Mouse (Mus musculus) urinary bladder, adult 2 months (tissue): ENCODE data around the gene Fam122a. TPM values are rescaled to one million over a fixed set of nuclear protein-coding genes. Genes with fewer than 3 reads are reported as not detected.

Experiments used
- DNase-seq: peaks from one replicate; pipeline ENCODE4 v3.0.0; 2022; ENCODE audit warnings: low spot score
- polyA plus RNA-seq: library from polyadenylated mRNA; depleted of rRNA; stranded (reverse); fragments of >200 nt; gene quantifications from 2 replicates; pipeline ENCODE4 v1.2.3, GENCODE M21; 2012

Fam122a gene
- polyA plus RNA-seq, 1 experiment: 22.2 TPM

- DNase-seq: no peak
These were observed 13.1 kb upstream of the Fam122a start for GRCm38 (mm10) chr19:24490275-24490674.

DNA sequence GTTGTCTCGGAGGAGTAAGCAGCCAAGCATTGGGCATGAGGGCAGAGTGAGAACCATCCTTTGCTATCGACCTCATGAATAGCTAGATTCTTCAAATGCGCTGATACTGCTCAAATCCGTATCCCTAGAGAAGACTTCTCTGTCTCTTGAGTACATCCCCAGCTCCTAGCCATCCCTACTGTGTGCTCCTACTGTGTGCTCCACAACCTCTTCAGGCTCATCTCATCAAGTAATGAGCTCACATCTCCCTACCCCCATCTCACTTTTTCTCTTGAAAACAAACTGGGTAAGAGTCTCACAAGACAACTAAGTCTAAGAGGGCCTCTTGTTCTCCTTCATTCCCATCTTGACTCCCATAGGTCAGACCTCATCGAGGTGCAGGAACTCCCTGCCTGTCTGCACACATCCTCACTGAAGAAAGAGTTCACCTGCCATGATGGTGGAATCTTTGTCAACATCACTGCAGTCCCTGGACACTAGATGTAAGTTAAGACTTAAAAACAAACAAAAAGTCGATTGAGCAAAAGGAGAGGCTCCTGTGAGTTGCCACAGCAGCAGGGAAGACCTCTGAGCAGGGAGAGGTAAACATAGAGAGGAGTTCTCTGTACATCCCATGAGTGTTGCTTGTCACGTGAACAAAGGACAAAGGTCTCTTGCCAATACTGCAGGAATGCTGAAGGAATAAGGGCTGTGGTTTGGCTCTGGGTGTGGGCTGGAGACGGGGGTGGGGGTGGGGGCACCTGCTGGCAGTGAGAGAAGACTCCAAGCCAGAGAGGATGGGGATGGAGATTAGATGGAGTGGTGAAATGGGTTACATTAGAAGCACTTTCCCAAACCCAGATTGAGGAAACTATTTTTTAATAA, 9.5 kb upstream of the Fam122a start:
- DNase-seq: no peak

DNA sequence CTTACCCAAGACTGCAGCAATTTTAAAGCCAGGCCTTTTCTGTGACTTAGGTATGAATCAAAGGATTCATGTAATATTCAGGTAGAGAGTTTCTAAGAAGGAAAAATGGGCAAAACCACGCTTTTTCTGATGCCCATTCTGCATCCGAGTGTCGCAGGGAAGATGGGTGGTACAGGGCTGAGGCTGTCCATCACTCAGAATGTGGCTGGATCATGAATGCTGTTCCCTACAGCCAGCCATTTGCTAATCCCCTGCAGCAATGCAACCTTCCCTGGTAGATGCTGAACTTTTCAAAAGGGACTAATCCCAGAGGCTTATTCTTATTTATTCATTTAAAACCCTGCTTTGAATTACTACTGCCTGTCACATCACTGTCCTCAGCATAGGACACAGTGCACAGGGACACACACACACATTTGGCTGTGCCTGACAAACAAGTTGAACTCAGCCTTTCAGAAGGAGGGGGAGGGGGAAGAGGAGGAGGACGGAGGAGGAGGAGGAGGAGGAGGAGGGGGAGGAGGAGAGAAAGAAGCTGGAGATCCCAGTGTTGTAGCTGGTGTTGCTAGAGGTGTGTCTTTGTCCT, 7.5 kb upstream of the Fam122a start:
- DNase-seq: no peak

DNA sequence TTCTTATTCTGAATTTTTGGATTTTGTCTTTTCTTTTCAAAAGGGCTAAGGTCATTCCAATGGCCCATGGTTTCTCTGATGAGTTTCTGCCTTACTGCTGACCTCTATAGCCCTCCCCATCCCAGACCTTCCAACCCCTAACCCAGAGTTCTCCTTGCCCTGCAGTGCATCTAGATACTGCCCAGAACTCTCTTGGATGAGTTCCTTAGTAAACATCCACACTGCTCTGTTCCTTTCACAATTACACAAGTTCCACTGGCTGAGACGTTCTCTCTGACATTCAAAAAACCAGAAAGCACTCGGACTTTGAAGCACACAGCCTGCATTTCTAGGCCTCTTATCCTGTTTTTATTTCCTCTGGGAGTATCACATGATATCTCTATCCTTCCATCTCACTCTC, 3.8 kb upstream of the Fam122a start:
- no peak for DNase-seq

DNA sequence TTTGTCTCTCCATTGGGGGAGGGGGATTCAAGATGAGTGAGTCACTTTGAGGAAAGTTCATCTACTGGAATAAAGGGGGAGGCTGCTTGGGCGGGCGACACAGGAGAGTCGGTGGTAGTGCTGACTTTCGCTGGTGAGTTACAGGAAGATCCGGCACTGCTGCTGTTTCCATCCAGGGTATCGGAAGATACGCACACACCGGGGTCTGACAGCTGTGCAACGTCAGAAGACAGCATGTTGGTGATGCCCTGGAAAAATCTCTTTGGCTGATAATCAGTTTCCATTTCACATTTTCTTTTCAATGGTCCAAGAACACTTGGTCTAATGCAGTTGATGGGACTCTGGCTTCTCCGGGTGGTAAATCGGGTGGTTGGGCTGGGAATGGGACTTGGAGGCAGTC, 695 bp downstream of the Fam122a start:
- no peak for DNase-seq

GRCm38 (mm10) chr19:24475281-24475680, 1.9 kb downstream of the Fam122a start:
- no peak for DNase-seq

- DNase-seq: no peak
These were observed 4.6 kb downstream of the Fam122a start for GRCm38 (mm10) chr19:24472512-24472911.

GRCm38 (mm10) chr19:24471538-24471937, 5.6 kb downstream of the Fam122a start:
- DNase-seq: no peak

GRCm38 (mm10) chr19:24469216-24469615, 7.9 kb downstream of the Fam122a start:
- DNase-seq: no peak

- DNase-seq: no peak
These were observed 8.5 kb downstream of the Fam122a start for GRCm38 (mm10) chr19:24468616-24469015.

- no peak for DNase-seq
These were observed 14.1 kb downstream of the Fam122a start for GRCm38 (mm10) chr19:24463011-24463410.

DNA sequence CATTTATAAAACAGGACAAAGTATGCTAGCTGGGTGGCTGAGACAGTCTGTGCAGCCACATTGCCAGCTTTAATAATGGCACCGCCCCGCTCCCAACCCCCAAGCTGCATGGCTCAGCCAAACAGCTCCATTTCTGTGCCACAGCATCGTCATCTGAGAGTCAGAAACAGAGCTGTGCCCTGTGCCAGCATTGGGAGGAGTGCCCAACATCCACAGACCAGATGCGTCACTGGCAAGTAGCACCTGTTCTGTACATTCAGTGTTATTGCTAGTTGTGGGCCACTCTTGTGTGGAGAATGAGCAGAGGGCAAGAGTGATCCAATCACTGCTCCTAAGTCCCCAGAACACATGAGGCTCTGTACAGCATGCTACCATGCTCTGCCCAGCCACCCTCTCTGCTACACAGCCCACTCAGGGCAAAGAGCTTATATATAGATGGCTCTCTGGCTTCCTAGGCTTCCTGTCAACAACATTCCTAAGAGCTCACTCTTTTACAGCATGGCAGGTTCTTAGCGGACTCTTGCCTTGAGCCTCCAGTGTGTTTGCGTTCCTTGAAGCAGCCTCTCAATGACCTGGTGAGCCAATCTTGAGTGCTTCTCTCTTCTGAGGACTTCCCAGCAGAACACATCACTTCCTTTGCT, 20.4 kb downstream of the Fam122a start:
- DNase-seq: no peak

DNA sequence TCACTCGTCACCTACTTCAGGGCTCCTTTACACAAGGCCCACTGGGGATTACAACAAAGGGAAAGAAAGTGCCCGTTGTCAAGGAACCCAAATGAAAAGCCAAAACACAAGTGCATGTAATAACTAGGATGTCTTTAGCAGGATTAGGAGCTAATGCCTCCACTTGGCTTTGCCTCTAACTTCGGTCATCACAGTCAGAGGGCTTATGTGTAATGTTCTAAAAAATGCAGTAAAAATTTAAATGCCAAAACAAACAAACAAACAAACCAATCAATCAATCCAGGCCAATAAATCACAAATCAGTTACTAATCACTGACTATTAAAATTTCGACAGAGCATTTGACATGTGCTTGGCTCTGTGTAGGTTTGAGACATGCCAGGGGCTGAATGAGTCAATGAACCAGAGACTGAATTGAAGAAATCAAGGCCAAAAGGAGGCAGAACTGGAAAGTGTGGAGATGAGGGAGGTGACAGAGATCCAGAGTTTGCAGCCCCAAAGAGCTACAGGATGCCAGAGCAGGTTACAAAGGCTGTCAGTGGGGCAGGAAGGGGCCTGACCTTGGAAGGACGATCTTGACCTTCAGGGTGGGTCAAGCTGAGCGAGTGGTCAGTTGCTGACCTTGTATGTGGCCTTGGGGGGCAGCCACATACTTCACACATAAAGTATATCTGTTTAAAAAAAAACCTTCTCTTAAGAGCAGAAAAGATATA, 21.8 kb downstream of the Fam122a start:
- DNase-seq: no peak

DNA sequence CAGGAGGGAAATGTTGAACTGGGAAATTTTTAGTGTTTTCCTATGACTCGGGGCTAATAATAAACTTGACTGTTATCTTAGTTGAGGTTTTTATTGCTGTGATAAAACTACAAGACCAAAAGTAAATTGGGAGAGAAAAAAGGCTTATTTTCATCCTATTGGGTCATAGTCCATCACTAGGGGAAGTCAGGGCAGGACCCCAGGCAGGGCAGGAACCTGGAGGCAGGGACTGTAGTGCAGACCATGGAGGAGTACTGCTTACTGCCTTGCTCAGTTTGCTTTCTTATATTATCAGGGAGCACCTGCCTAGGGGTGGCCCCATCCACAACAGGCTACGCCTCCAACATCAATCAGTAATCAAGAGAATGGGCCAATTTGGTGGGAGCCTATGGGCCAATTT, 22.7 kb downstream of the Fam122a start:
- DNase-seq: no peak

DNA sequence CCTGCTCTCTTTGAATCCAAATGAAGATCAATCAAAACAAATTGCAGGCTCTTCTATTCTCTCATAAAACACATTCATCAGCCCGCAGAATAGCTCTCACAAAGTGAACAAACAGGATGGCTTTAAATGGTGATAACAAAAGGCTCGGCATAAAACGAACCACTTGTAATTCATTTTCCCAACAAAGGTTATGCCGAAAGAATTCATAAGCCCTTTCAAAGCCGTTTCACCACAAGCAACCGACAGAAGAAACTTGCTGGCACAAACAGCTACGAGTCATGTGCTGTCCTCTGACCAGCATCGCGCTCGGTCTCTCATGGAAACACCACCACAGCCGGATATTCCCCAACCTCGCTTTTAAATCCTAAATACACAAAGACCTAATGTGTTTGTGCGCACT, 23.8 kb downstream of the Fam122a start:
- no peak for DNase-seq

DNA sequence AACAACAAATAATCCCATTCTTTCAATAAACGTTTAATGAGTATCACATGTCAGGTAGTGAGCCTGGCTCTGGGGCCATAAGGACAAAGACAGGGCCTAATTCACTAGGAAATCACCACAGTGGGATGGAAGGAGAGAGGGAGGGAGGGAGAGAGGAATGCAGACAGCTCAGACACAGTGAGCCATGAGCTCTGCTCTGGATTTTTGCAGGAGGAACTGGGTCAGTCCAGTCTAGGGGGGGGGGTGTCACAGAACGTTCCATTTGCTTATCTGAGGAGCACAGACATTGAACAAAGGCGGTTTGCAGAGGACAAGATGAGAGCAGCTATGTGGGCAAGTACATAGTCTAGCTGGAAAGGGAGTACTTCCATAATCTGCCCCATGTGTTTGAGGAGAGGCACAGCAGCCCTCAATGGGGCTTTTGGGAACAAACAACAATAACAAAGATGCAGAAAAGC, 24.7 kb downstream of the Fam122a start:
- DNase-seq: no peak

DNA sequence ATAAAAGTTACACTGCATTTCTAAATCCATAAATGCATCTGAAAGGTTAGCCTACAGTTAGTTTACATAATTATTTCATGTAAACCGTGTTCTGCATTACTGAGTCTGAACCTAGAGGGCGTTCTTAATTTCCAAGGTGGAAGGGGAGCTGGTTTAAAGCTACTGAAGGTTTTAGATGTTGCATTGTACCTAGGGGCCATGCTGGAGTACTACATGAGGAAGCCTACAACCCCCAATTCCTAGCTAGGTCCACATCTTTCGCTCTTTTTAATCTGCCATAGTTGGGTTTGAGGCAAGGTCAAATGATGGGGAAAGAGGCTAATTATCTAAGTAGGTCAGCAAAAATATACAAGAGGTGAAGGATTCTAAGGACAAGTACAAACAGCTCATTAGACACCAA, 25.5 kb downstream of the Fam122a start:
- no peak for DNase-seq

DNA sequence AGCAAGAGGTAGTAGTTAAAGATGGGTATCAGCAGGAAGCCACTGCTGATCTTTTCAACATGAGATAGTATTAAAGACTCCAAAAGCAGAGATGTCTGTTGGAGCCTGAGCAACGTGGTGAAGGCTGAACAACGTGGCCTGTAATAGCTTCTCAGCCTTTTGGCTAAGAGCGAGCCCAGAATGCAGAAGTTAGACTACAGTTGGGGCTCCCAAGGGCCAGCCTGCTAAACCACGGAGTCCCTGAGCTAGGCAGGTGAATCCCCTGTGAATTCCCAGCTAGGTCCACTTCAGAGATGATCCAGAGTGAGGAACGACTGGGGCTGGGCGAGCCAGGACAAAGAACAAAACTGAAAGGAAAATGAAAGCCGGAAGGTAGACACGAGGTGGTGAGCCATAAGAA, 26.4 kb downstream of the Fam122a start:
- DNase-seq: no peak

DNA sequence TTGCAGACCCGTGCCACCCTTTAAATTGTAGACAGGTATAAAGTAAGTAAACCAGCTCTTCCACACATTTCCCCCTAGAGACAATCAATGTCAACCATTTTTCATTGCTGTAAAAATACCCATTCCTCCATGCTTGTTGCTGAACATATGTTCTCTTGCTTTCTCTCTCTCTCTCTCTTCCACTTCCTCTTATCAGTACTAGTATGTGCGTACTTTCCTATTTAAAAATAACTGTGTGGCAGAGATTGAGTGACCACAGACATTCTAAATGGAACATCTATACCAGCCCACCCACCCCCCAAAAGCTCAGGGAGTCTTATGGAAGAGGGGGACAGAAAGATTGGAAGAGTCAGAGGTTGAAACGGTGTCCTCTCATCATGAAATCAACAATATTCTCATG, 32.8 kb downstream of the Fam122a start:
- DNase-seq: no peak

- no peak for DNase-seq
These were observed 37.4 kb downstream of the Fam122a start for GRCm38 (mm10) chr19:24439715-24440114.

GRCm38 (mm10) chr19:24434291-24434690, 42.9 kb downstream of the Fam122a start:
- DNase-seq: no peak

- DNase-seq: no peak
These were observed 44.7 kb downstream of the Fam122a start for GRCm38 (mm10) chr19:24432447-24432846.
